Mouse (Mus musculus) heart, adult 8-10 months (tissue): ENCODE results near the gene Tmem102. TPM values are rescaled to one million over a fixed set of nuclear protein-coding genes. Genes with fewer than 3 reads are reported as not detected.
A peak's percentile ranks its signal among the peaks of the same experiment; 100 is the strongest.

ENCODE experiments used
- DNase-seq: peaks from one replicate; pipeline ENCODE4 v3.0.0; 2022; ENCODE audit warnings: low spot score
- total RNA-seq, 4 experiments: library from RNA; stranded (reverse); gene quantifications; 2 replicates each; pipeline ENCODE4 v1.2.4; 2022

Tmem102 gene
- under 1 TPM; 0.14 to 0.57 (median 0.31) TPM for total RNA-seq

DNA sequence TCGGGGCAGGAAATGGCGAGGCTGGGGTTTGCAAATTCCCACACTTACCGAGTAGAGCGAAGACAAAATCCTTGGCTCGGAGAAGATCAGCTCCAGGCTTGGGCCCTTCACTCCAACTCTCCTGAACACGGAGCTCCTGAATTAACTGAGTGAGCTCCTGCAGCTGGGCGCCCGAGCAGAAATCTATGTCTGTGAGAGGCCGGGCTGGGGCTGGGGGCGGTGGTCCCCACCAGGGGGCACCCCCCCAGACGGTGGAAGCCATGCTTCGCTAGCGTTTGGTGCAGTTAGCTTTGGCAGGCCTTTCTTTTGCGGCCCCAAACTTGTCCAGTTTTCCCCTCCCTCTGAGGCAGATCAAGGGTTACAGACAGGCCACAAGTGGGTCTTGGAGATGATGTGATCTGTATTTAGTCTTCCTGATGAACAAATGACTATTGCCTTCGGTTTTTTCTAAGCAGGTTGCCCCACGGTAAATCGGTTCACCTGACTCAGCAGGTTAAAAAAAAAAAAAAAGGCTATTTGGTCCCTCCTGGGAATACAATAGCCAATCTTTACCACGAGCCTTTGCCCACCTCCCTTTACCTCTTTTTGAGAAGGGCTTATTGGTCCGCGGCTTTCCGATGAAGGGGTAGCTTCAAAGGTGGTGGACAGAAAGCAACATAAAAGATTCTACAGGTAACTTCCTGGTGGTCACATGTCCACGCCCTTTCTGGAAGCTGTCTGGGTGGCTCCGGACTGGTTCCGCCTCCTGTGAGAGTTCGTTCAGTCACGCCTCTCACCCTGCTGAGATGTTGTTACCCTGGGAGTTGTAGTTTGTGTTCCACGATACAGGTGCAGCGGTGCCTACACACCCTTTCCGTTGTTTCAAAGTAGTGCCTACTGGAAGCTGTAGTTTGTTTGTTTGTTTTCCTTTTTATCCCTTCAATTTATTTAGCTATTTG, at the start of gene Tmem102:
Gene Tmem102 (minus strand): TSS at position 653 of the 938 bp plus-strand sequence.
- DNase-seq: no peak

DNA sequence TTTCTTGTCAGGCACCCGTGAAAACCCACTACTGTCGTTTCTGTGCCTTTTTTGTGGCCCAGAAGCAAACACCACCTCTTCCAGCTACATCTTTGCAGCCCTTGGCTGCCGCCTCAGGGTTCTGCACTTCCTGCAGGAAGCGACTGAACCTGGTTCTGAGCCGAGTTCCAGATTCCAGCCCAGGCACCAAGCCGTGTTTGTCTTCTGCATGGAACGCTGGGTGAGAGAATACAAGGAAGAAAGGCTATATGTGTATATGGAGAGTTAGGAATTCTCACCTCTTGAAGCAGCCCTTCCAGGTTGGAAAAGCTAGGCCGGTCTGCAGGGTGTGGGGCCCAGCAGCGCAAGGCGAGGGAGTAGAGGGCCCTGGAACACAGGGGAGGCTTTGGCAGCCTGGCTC, 49.3 kb upstream of the Tmem102 start:
- no peak for DNase-seq

DNA sequence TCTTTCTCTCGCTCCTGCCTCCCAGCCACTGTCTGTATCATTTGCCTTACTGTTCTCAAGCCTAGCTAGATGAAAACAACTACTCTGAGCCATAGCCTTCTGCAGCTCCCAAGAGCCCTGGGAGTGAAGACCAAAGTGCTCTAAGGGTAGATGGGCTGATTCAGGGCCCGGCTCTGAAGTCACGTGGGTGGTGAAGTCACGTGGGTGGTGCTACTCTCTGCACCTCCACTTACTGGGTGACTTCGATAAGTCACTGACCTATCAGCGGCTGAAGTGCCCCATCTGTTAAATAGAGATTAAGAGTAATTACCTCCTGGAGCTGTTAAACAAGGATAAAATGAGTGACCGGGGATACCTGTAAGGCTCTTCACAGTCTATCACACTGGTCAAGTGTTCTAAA, 48.6 kb upstream of the Tmem102 start:
- no peak for DNase-seq

DNA sequence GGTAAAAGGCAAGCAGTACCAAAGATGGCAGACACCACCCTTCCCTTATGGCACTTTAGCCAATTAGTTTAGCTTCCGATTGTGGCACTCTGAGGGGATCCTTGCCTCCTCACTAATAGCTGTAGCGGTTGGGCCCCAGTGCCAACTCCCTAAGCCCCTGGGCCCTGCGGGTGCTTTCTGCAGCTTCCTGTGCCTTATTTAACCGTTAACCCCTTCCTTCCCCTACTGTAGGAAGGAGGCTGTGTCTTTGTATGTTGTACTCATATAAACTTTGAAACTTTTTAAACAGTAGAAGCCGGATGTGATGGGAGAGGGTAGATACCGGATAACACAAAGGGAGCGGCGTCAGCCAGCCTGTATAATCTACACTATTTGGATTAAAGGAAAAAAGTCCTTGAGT, 45.3 kb upstream of the Tmem102 start:
- DNase-seq: no peak

DNA sequence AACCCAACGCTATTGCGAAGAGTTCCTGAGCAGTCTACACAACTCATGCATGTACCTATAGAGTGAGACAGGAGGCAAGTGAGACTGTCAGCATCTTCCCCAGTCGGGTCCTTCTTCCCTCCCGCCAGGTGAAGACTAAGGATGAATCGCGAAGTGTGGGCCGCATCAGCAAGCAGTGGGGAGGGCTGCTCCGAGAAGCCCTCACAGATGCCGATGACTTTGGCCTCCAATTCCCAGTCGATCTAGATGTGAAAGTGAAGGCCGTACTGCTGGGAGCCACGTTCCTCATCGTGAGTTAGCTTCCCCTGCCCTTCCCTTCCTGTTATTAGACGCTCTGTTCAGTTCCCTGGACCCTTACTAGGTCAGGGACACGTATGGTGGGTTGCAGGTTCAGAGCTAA, 44.5 kb upstream of the Tmem102 start:
- no peak for DNase-seq

DNA sequence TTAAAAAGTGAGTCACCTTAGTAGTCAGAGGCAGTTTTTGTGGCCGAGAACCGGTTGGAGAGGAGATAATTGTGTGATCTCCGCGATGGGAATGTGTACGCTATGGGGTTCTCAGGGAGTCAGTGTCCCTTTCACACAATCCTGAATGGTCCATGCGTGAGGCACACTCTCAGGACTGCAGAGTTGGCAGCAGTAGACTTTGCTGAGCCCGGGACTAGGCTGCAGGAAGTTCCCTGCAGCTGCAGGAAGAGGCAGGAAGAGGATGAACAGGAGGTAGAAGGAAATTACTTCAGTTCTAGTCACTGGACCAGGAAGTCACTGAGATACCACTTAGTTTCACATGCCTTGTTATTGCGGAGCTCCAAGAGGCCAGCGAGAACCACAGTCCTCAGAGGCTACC, 43.7 kb upstream of the Tmem102 start:
- peak; percentile 50 for DNase-seq

DNA sequence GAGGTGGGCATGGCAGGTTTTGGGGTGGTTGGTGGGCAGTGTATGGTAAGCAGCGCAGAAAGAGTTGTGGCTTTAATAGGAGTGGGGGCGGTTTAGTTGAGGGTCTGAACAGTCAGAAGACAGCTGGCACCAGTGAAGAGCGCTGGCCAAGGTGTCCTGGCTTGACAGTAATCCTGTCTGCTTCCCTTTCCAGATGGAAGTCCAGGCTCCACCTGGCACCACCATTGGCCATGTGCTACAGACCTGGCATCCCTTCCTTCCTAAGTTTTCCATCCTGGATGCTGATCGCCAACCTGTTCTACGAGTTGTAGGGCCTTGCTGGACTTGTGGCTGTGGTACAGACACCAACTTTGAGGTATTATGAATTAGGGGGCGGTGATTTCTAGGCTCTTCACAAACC, 42.6 kb upstream of the Tmem102 start:
- DNase-seq: no peak

DNA sequence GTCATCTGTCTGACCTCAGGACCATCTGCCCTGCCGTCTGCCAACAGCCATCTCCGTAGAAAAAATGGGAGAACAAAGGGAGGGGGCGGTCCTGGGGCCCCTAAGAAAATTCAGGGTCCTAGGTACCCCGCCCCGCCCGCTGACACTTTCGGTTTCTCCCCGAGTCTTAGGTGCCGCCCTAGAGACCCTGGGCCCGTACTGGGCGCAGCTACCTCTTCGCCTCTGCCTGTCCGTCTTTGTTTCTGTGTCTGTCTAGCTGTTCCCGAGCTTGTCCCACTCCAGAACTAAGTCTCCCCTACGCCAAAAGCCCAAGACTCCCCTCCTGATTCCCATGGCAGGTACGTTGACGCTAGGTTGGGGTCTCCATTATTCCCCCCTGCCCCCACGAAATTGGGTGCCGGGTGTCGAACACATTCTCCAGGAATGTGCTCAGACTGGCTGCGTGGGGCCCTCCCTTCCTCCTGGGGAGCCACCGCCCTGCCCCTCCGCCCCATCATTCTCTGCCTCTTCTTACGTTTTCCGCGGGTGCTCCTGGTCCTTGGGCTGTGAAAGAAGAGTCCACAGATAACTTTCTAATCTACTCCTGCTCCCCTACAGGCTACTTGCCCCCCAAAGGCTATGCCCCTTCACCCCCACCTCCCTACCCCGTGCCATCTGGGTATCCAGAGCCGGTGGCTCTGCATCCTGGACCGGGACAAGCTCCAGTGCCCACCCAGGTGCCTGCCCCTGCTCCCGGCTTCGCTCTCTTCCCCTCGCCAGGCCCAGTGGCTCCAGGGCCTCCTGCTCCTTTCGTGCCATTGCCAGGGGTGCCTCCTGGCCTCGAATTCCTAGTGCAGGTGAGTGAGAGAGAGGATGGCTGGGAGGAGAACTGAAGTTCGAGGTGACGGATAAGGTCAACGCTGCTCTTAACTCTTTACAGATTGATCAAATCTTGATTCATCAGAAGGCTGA, 41.6 kb upstream of the Tmem102 start:
- peak; percentile 32 for DNase-seq

DNA sequence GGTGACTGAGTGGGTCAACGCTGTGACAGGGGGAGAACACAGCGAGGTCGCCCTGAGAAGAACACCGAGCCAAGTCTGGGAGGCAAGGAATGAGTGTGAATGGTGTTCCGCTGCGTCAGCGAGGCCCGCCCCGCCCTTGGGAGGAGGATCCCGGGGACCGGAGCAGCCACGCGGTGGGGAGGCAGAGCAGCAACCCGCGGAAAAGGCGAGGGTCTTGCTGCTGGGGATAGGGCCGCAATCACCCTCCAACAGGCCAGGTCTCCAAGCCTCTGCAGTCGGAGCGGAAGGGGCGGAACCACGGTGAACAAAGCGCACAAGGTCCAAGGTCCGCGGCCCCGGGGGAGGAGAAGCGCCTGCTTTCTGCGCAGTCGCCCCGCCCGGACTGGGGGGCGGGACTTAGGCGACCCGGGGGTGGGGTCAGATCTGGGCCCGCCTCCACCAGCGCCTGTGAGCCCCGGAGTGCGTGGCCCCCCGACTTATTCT, 40.8 kb upstream of the Tmem102 start, which contains the start of gene Plscr3:
Gene Plscr3 (plus strand): TSS at position 179 of the 483 bp plus-strand sequence.
- peak; percentile 91 for DNase-seq

DNA sequence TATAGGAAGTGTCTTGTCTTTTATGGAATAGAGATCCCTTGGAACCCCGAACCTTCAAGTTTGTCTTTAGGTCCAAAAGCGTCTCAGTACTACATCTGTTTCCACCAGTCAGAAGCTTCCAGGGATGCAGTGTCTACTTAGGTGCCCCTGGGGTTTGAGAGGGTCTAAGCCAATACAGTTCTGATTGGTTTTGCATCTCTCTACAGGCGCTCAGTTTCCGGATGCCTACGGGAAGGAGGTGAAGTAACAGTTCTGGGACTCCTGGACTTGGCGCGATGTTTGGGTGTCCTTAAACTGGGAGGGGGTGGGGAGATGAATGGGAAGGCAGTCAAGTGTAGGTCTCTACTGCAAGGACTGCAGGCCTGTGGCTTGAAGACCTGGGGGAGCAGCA, 33.3 kb upstream of the Tmem102 start:
- DNase-seq: no peak

DNA sequence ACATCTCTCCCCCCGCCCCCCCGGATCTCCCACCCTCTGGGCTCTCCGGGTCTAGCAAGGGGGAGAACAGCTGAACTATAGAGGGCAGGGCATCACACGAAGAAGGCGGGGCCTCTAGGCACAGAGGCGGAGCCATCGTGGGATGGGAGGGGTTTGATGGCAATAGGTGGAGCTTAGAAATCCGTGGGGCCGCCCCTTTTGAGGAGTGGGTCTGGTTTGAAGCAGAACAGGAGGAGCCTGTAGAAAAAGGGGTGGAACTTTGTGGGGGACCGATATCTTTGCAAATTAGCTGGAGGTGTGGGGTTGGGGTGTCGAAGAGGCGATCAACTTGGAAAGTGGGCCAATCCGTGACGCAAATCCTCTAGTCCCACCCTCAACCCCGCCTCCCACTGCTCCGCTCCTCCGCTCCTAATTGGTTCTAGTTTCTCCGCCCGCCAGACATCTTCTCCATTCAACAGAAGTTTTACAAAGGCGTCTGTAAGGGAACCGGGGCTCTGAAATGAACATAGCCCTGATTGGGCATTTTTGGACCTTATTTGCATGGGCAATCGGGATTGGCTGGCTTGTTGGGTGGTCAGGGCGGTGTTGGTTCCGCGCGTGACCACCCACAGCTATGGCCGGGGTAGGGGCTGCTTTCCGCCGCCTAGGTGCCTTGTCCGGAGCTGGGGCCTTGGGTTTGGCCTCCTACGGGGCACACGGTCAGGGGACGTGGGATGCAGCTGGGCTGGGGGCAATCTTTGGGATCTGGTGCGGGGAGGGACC, 32.7 kb upstream of the Tmem102 start, which contains the start of gene Tmem256:
Gene Tmem256 (plus strand): TSS at position 563 of the 762 bp plus-strand sequence.
- peak; percentile 98 for DNase-seq

DNA sequence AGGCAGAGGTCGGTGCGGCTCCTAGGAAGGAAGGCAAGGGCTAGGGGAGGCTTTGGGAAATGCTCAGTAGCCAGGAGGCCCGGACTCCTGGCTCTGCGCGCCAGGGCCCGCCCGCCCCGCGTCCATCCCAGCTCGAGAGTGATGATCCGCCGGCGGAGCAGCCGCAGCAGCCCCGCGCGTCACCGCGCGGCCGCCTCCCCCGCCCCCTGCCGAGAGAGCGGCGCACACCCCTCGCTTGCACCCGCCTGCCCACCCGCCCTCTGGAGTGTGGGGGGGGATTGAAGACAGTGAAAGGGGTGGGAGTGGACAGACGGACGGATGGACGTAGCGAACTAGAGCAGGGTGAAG, 32.2 kb upstream of the Tmem102 start, which contains the start of gene Nlgn2:
Gene Nlgn2 (minus strand): TSS at position 181 of the 348 bp plus-strand sequence.
- DNase-seq: no peak

DNA sequence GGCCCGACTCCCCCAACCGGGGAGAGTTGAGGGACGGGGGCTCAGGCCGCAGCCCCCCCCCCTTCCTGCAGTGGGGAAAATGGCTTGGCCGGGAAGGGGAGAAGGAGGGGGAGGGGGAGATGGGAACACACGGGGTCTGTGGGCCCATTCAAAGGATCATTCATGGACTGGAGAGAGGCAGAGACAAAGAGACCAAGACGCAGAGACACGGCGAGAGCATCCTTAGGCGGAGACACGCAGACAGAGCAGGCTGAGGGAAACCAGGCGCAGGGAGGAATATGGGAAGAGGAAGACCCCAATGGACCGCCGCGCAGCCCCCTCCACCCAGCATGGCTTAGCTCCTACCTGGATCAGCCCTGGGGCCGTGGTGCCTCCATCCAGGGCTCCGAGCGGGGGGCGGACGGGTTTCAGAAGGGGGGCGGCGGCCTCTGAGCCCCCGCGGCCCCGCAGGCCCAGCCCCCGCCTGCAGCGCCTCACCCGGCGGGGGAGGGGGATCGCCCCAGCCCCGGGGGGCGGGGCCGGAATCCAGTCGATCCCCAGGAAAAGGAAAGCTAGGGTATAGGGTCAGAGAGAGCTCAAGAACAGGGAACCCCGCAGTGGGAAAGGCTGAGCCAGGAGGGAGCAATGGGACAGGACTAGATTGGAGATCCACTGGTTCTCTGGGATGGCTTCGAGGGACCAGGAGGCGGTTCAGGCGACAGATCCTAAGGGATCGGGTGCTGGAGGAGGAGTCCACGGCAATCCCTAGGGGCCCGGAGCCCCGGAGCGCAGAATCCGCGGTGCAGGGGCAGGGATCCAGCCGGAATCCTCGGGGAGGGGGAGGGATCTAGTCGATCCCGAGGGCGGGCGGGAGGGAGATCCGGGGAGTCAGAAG, 31.5 kb upstream of the Tmem102 start:
- peak; percentile 44 for DNase-seq

DNA sequence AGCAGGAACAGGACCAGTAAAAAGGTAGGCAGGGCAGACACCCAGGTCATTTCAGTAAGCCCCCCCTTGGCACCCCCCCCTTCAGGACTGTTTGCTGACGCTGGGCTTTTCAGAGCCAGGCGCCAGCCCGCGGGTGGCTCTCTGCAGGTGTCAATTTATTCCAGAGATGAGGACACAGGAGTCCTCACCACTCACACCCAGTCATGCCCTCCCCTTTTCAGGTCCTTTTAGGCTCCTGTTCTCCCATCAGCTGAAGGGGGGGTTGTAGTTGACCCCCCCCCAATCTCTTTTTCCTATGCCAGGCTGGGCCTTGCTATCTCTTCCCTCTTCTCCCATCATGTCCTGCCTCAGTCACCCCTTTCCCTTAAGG, 30.5 kb upstream of the Tmem102 start:
- no peak for DNase-seq

DNA sequence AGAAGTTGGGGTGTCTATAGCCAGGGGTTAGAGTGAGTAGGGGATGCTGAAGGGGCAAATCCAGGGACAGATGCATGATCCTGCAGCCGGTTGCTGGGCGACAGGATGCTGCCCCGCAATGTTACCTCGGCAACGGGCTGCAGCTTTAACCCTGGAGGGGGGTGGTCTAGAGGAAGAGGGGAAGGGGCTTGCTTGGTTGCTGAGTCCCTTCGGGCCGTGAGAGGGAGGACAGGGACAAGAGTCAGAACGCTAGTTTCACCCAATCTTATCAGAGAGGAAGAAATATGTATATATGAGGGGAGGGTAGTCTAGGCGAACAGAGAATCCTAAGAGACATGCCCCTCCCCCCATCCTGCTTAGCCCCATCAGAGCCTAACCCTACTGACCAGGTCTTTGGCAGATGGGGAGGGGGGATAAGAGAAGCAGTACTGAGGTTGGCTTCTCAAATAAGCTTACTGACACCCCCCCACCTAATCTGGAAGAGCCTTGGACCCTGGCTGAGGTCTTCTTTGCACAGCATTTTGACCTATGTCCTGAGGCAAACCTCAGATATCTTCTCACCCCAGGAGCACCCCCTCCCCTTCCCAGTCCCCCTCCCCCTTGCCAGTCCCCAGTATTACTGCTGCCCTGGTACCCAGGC, 30.0 kb upstream of the Tmem102 start:
- no peak for DNase-seq

DNA sequence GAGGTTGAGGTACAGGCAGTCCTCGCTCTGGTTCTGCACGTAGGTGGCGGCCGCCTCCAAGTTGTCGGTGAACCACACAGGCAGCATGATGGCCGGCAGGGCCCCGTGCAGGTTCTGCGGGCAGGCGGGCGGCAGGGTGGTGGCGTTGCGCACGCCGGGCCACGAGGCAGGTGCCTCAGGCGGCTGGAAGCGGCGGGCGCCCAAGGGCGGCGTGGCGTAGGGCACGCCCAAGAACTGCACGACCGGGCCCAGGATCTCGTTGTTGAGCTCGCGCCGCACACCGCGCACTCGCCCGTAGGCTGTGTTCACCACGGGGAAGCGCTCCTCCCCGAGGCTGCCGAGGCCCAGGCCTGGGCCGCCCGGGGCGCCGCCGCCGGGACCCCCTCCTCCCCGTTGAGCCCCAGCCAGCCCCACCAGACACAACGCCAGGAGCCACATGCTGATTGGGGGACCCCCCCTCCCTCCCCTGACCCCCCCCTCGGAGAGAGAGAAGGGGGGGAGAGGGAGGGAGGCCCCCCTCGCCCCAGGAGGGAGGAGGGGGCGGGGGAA, 28.7 kb upstream of the Tmem102 start:
- DNase-seq: no peak

DNA sequence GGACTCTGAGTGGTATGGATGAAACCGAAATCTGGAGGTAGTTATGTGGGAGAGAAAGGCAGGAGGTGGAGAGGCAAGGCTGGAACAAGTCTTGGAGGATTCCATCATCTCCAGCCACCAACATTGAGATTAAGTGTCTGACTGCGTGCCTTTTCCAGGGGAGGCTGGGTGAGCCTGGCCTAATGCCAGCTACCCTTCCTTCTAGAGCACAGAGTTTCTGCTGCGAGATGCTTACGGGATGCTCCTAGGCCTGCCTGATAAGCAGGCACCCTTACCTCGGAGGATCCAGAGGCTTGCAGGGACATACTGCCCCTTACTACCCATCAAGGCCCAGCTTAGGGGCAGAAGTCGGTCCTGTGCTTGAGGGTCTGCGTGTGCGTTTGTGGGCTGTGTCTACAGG, 28.1 kb upstream of the Tmem102 start:
- DNase-seq: no peak

DNA sequence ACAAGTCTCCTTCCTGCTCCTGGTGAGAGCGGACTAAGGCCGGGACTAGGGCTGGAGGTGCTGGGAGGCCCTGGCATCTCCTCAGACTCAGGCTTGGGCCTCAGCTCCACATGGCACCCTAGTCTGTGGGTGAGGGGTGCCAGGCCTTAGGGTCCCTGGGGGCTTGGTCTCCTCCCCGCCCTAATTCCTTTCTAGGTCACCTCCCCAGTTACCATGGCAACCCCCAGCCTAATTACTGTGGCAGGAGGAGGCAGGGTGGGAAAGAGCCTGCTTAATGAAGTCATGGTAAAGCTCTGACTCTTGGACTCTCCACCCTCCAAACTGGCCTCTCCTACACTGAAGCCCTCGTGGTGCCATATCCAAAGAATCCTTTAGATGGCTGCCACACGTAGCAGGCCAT, 23.4 kb upstream of the Tmem102 start:
- no peak for DNase-seq

DNA sequence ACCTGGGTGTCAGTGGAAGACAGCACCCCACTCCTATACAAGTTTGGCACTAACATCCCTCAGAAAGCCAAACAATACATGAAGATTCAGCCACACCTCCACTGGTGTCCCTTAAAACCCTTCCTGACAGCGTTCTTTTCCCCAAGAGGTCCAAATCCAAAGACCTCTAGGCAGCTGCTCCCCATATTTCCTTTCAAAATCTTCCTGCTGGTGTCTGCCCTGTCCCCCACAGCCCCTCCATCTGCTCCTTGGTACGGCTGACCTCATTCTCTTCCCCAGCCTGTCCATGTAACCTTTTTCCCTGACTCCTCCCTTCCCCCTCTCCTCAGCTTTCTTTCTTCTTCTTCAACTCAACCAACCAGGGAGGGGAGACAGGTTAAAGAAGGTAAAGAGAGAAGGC, 18.0 kb upstream of the Tmem102 start:
- no peak for DNase-seq

DNA sequence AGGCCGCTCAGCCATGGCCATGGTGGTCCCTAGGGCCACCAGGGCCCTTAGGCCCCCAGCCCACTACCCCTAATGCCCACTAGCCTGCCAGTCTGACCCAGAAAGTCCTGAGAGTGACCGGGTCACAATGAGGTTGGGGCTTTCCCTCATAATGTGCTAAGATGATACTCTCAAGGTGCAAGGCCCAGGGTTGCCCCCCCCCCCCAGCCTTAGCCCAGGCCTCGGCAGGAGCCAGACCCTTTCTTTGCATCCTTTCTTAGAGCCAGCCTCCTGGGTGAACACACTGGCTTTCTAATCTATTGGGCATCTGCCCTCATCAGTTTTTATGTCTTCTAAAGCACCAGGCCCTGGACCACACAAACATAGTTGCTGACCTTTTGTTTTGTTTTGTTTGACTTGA, 16.7 kb upstream of the Tmem102 start, which contains the start of gene Spem1:
Gene Spem1 (minus strand): TSS at position 101 of the 400 bp plus-strand sequence.
- no peak for DNase-seq
